ENCODE assay signal across 24 mouse cellular contexts in the genomic region with DNA sequence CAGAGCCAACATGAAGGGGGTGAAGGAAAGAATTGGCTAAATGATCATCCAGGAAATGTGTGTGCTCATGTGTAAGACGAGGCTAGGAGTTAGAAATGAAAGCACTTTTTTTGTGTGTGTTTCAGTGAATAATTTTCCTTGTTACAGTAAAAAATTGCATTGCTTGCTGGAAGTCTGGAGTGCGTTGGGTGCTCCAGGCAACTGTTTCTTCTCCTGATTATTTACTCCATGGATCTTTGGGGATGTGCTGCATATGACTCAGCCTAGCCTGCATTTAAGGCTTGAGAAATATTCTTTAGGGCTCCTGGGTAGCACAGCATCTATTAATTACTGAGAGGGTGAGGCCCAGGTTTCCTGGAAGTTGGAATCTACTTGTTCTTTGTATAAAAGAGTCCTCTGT.
DNase-seq lines count a peak whose midpoint lies in the region; ATAC-seq lines count a peak whose summit lies in the region.
"Had no signal": no experiment of that assay in that cellular context is flagged by ENCODE, and none has a peak within 500 bp of the region (broad histone marks: within the 10 kb centered on the region; RNA-seq: fewer than 3 reads in every experiment).

No protein-coding gene starts in this region.

- no peaks in the 10 kb centered on the region for H3K36me3 ChIP-seq in embryonic facial prominence, embryonic 13.5 days
- H3K36me3 ChIP-seq in embryonic facial prominence, embryonic 10.5 days (replicated peaks): no peaks in the 10 kb centered on the region
- H3K36me3 ChIP-seq in heart, embryonic 10.5 days: no peaks in the 10 kb centered on the region
- H3K36me3 ChIP-seq in kidney, embryonic 15.5 days: no peaks in the 10 kb centered on the region
- no peaks in the 10 kb centered on the region for H3K36me3 ChIP-seq in kidney, embryonic 14.5 days (ENCODE audit: control insufficient read depth, insufficient read depth, low read length)
- H3K36me3 ChIP-seq: embryonic facial prominence, embryonic 12.5 days; forebrain, embryonic 12.5 days; forebrain, embryonic 15.5 days; hindbrain, embryonic 12.5 days; hindbrain, embryonic 15.5 days had no signal

- ATAC-seq in embryonic facial prominence, embryonic 13.5 days (ENCODE audit: insufficient number of reproducible peaks, insufficient read depth, low FRiP score, low TSS enrichment, low read depth): no peak
- ATAC-seq in kidney, embryonic 15.5 days (replicated peaks; ENCODE audit: low FRiP score): no peak
- no peak for ATAC-seq in kidney, embryonic 14.5 days (ENCODE audit: low FRiP score, low TSS enrichment)
- ATAC-seq: forebrain, embryonic 15.5 days; inflammation-experienced regulatory T-cells, adult 6 months; intestine, embryonic 16.5 days had no signal

- H3K27ac ChIP-seq in embryonic facial prominence, embryonic 13.5 days: peak overlapping the region; percentile 34
- H3K27ac ChIP-seq in embryonic facial prominence, embryonic 10.5 days (replicated peaks): no peak overlapping the region
- H3K27ac ChIP-seq in heart, embryonic 10.5 days: no peak overlapping the region
- H3K27ac ChIP-seq in kidney, embryonic 15.5 days: peak overlapping the region; percentile 57
- H3K27ac ChIP-seq in kidney, embryonic 14.5 days (ENCODE audit: low read depth, low read length): no peak overlapping the region; the same call in 1 of the 2 replicates
- H3K27ac ChIP-seq: embryonic facial prominence, embryonic 12.5 days; forebrain, embryonic 12.5 days; forebrain, embryonic 15.5 days; hindbrain, embryonic 12.5 days had no signal

- no peak overlapping the region for H3K4me3 ChIP-seq in embryonic facial prominence, embryonic 13.5 days
- no peak overlapping the region for H3K4me3 ChIP-seq in embryonic facial prominence, embryonic 10.5 days
- H3K4me3 ChIP-seq in heart, embryonic 10.5 days: no peak overlapping the region
- H3K4me3 ChIP-seq in kidney, embryonic 15.5 days (replicated peaks): no peak overlapping the region
- H3K4me3 ChIP-seq in kidney, embryonic 14.5 days (ENCODE audit: low read length): no peak overlapping the region
- H3K4me3 ChIP-seq: embryonic facial prominence, embryonic 12.5 days; erythroblast, embryonic 14.5 days; forebrain, embryonic 12.5 days; forebrain, embryonic 15.5 days; hindbrain, embryonic 12.5 days; hindbrain, embryonic 15.5 days had no signal

- no peaks in the 10 kb centered on the region for H3K27me3 ChIP-seq in embryonic facial prominence, embryonic 13.5 days
- no peaks in the 10 kb centered on the region for H3K27me3 ChIP-seq in embryonic facial prominence, embryonic 10.5 days (replicated peaks; ENCODE audit: low read depth, poor library complexity, severe bottlenecking)
- H3K27me3 ChIP-seq in heart, embryonic 10.5 days (ENCODE audit: insufficient read depth, poor library complexity, severe bottlenecking): no peaks in the 10 kb centered on the region
- no peaks in the 10 kb centered on the region for H3K27me3 ChIP-seq in kidney, embryonic 15.5 days
- no peaks in the 10 kb centered on the region for H3K27me3 ChIP-seq in kidney, embryonic 14.5 days (ENCODE audit: control insufficient read depth, insufficient read depth, low read length)
- H3K27me3 ChIP-seq: embryonic facial prominence, embryonic 12.5 days; forebrain, embryonic 12.5 days; forebrain, embryonic 15.5 days; hindbrain, embryonic 12.5 days; hindbrain, embryonic 15.5 days had no signal

- no peaks in the 10 kb centered on the region for H3K9me3 ChIP-seq in embryonic facial prominence, embryonic 13.5 days
- H3K9me3 ChIP-seq in embryonic facial prominence, embryonic 10.5 days: no peaks in the 10 kb centered on the region
- H3K9me3 ChIP-seq in heart, embryonic 10.5 days: no peaks in the 10 kb centered on the region
- no peaks in the 10 kb centered on the region for H3K9me3 ChIP-seq in kidney, embryonic 15.5 days (replicated peaks)
- no peaks in the 10 kb centered on the region for H3K9me3 ChIP-seq in kidney, embryonic 14.5 days (ENCODE audit: control insufficient read depth, low read length)
- H3K9me3 ChIP-seq: embryonic facial prominence, embryonic 12.5 days; forebrain, embryonic 12.5 days; forebrain, embryonic 15.5 days; hindbrain, embryonic 12.5 days; hindbrain, embryonic 15.5 days had no signal

- H3K4me1 ChIP-seq in embryonic facial prominence, embryonic 13.5 days: peaks cover 5% of the 10 kb centered on the region
- no peaks in the 10 kb centered on the region; the same call in 1 of the 2 replicates for H3K4me1 ChIP-seq in embryonic facial prominence, embryonic 10.5 days
- peaks cover 2% of the 10 kb centered on the region; the same call in 1 of the 2 replicates for H3K4me1 ChIP-seq in heart, embryonic 10.5 days
- 0 out of 2 replicates have a peak, but pooled peaks cover 4% of the 10 kb centered on the region for H3K4me1 ChIP-seq in kidney, embryonic 15.5 days
- no peaks in the 10 kb centered on the region for H3K4me1 ChIP-seq in kidney, embryonic 14.5 days (ENCODE audit: control insufficient read depth, insufficient read depth, low read length)
- H3K4me1 ChIP-seq: embryonic facial prominence, embryonic 12.5 days; forebrain, embryonic 12.5 days; forebrain, embryonic 15.5 days; hindbrain, embryonic 12.5 days; hindbrain, embryonic 15.5 days had no signal

- DNase-seq in embryonic facial prominence, embryonic 10.5 days (ENCODE audit: low spot score): no peak
- peak; percentile 34 for DNase-seq in heart, adult 11 months
- DNase-seq in heart, embryonic 10.5 days (ENCODE audit: low spot score): no peak
- DNase-seq in Muller cell, postnatal 12 days (ENCODE audit: inconsistent ontology term): peak; percentile 62
- DNase-seq in layer of hippocampus, adult 18-20 months (ENCODE audit: low spot score in 2 of 2): no peak
- DNase-seq: adrenal gland, adult 8-10 months; adrenal gland, postnatal 25 days; cerebellum, adult 18-20 months; cerebellum, adult 9-10 months; cerebellum, postnatal 14 days; gastrocnemius, postnatal 36 days; kidney, adult 18-20 months had no signal

- 38% methylated on average over 2 of the region's 2 CpGs for WGBS in embryonic facial prominence, embryonic 13.5 days
- WGBS in embryonic facial prominence, embryonic 10.5 days: 82% methylated on average over 2 of the region's 2 CpGs
- WGBS in heart, embryonic 10.5 days: 84% methylated on average over 2 of the region's 2 CpGs
- WGBS in kidney, embryonic 15.5 days: 69% methylated on average over 2 of the region's 2 CpGs
- WGBS in kidney, embryonic 14.5 days: 68% methylated on average over 2 of the region's 2 CpGs

- no peak overlapping the region for H3K9ac ChIP-seq in embryonic facial prominence, embryonic 13.5 days
- no peak overlapping the region for H3K9ac ChIP-seq in kidney, embryonic 15.5 days
- H3K9ac ChIP-seq in kidney, embryonic 14.5 days (ENCODE audit: low read depth, low read length): no peak overlapping the region
- H3K9ac ChIP-seq: embryonic facial prominence, embryonic 12.5 days; forebrain, embryonic 12.5 days; forebrain, embryonic 15.5 days; hindbrain, embryonic 12.5 days; hindbrain, embryonic 15.5 days had no signal

- no peak overlapping the region for H3K4me2 ChIP-seq in embryonic facial prominence, embryonic 13.5 days
- no peak overlapping the region for H3K4me2 ChIP-seq in kidney, embryonic 15.5 days
- no peak overlapping the region for H3K4me2 ChIP-seq in kidney, embryonic 14.5 days (replicated peaks; ENCODE audit: low read depth, low read length)
- H3K4me2 ChIP-seq: embryonic facial prominence, embryonic 12.5 days; forebrain, embryonic 12.5 days; forebrain, embryonic 15.5 days; heart, embryonic 11.5 days; hindbrain, embryonic 12.5 days; hindbrain, embryonic 15.5 days had no signal

Comparison
In these comparisons a context has a peak if more than half of its experiments do, and no peak if none do; other contexts are left out.
1. H3K27ac ChIP-seq: peak in embryonic facial prominence, embryonic 13.5 days (single experiment) and kidney, embryonic 15.5 days (single experiment); none in embryonic facial prominence, embryonic 10.5 days (single experiment), heart, embryonic 10.5 days (single experiment) and kidney, embryonic 14.5 days (single experiment).
2. DNase-seq: peak in heart, adult 11 months (single experiment) and Muller cell, postnatal 12 days (single experiment); none in embryonic facial prominence, embryonic 10.5 days (single experiment), heart, embryonic 10.5 days (single experiment) and layer of hippocampus, adult 18-20 months (0 of 2).